Mouse (Mus musculus) liver, embryonic 13.5 days (tissue): ENCODE results near the gene Ins1. TPM values are rescaled to one million over a fixed set of nuclear protein-coding genes. Genes with fewer than 3 reads are reported as not detected.

Source experiments
- ATAC-seq: fragments of 200-750 bp; cut with Nextera tagmentation; 2 replicates; pipeline ENCODE4 v1.8.0; 2017; ENCODE audit warnings: low read depth, mild to moderate bottlenecking, moderate number of reproducible peaks, moderate library complexity
- DNase-seq: peaks from one replicate; pipeline ENCODE4 v3.0.0; 2022
- H3K27ac ChIP-seq: fragments of 300-500 bp; sonication (generic); 2 replicates; pipeline ENCODE4 v1.5.1; 2015; ENCODE audit warnings: moderate library complexity, mild to moderate bottlenecking, inconsistent platforms
- H3K27me3 ChIP-seq: fragments of 300-500 bp; sonication (generic); 2 replicates; pipeline ENCODE4 v1.6.1; 2015; ENCODE audit warnings: mild to moderate bottlenecking, inconsistent platforms
- H3K36me3 ChIP-seq: fragments of 300-500 bp; sonication (generic); 2 replicates; pipeline ENCODE4 v1.6.1; 2015; ENCODE audit warnings: mild to moderate bottlenecking, inconsistent platforms
- H3K4me1 ChIP-seq: fragments of 300-500 bp; sonication (generic); replicated peaks from 2 replicates; pipeline ENCODE4 v1.6.1; 2015; ENCODE audit warnings: inconsistent platforms
- H3K4me2 ChIP-seq: fragments of 300-500 bp; sonication (generic); 2 replicates; pipeline ENCODE4 v1.6.1; 2015; ENCODE audit warnings: inconsistent platforms, mild to moderate bottlenecking, moderate library complexity
- H3K4me3 ChIP-seq: fragments of 300-500 bp; sonication (generic); replicated peaks from 2 replicates; pipeline ENCODE4 v1.5.1; 2015; ENCODE audit warnings: mild to moderate bottlenecking, inconsistent platforms
- H3K9ac ChIP-seq: fragments of 300-500 bp; sonication (generic); 2 replicates; pipeline ENCODE4 v1.6.1; 2015; ENCODE audit warnings: mild to moderate bottlenecking, inconsistent platforms
- H3K9me3 ChIP-seq: fragments of 300-500 bp; sonication (generic); replicated peaks from 2 replicates; pipeline ENCODE4 v1.6.1; 2016; ENCODE audit warnings: inconsistent platforms
- polyA plus RNA-seq: library from polyadenylated mRNA; unstranded; fragments of >200 nt; fragmentation: Nextera tagmentation; extraction: Ambion mirVana; gene quantifications from 2 replicates; pipeline ENCODE4 v1.2.1, GENCODE M21; 2015

The Ins1 gene
- not detected in 2 replicates for polyA plus RNA-seq

DNA sequence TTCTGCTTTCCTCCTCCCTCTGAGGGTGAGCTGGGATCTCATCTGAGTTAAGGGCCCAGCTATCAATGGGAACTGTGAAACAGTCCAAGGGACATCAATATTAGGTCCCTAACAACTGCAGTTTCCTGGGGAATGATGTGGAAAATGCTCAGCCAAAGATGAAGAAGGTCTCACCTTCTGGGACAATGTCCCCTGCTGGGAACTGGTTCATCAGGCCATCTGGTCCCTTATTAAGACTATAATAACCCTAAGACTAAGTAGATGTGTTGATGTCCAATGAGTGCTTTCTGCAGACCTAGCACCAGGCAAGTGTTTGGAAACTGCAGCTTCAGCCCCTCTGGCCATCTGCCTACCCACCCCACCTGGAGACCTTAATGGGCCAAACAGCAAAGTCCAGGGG is at the start of gene Ins1:
Gene Ins1 (plus strand): TSS at position 301 of the 400 bp plus-strand sequence.
- Histone ChIP-seq H3K9ac (no peak within 1 kb of the TSS), H3K27ac (no peak within 1 kb of the TSS), H3K4me1 (no peaks in the 10 kb centered on the region), H3K4me3 (no peak within 1 kb of the TSS), H3K4me2 (no peak within 1 kb of the TSS), H3K36me3 (no peaks in the 10 kb centered on the region), H3K27me3 (no peaks in the 10 kb centered on the region), H3K9me3 (no peaks in the 10 kb centered on the region)
- DNase-seq (no peak), ATAC-seq (no peak)
